Mouse (Mus musculus) myocyte (in vitro differentiated cells): ENCODE data around the gene Whamm.

Experiments used
- E2F4 ChIP-seq: IDR thresholded peaks from one replicate; pipeline ENCODE4 v1.6.1; 2011; ENCODE audit warnings: mild to moderate bottlenecking, control low read depth, moderate library complexity; ENCODE audit not compliant: insufficient read depth
- USF1 ChIP-seq: IDR thresholded peaks from one replicate; pipeline ENCODE4 v1.6.1; 2011; ENCODE audit warnings: low read depth, mild to moderate bottlenecking, control low read depth, moderate library complexity

GRCm38 (mm10) chr7:81571941-81572441 lies 925 bp downstream of the Whamm start:
- TF ChIP-seq E2F4 (no peak), USF1 (no peak)
